Mouse (Mus musculus) G1E (cell line): Measurements from ENCODE around the gene Asxl1.

Experiments
- CTCF ChIP-seq: IDR thresholded peaks from 2 replicates; pipeline ENCODE4 v1.5.1; 2012; ENCODE audit warnings: low read depth, low read length, inconsistent platforms, mixed read lengths
- TAL1 ChIP-seq: conservative IDR thresholded peaks from 2 replicates; pipeline ENCODE4 v1.6.1; 2012; ENCODE audit warnings: low read depth, low read length, inconsistent platforms, mixed read lengths

DNA sequence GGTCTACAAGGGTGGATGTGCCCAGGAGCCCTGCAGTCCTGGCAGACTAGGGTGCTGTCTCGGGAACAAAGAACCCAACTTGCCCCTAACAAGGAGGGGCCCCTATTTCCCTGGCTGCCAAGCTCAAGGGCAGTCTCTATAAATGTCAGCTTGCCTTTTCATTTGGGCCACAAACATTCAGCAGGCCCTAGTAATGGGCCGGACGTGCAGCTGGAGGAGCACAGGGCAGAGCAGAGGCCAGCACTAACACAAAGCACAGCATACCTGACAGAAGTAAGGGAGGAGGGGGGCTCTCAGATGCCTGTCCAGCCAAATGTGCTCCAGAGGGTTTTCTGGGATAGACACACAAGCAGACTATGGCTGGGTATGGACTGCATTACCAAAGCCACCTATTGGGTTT, 88.2 kb downstream of the Asxl1 start:
- TF ChIP-seq CTCF (no peak), TAL1 (no peak)
